Mouse (Mus musculus): Measurements from ENCODE around the gene Glis2. TPM values are rescaled to one million over a fixed set of nuclear protein-coding genes. Genes with fewer than 3 reads are reported as not detected.
"Not testable (repeated sequence)": the region's sequence is repeated elsewhere in the genome, so short reads cannot be mapped to it uniquely, and the experiment has no call there.

Glis2 gene
- total RNA-seq, 2 experiments from 2014 or later, result 4.0 to 7.3 TPM

GRCm38 (mm10) chr16:4581179-4581578, 13.3 kb upstream of the Glis2 start:
- not testable (repeated sequence) for DNase-seq (ENCODE audit: low spot score)

- DNase-seq (ENCODE audit: low spot score), result no peak
Observed at GRCm38 (mm10) chr16:4583807-4584206, 10.7 kb upstream of the Glis2 start.

- no peak for DNase-seq (ENCODE audit: low spot score)
Observed at GRCm38 (mm10) chr16:4584438-4584837, 10.1 kb upstream of the Glis2 start.

DNA sequence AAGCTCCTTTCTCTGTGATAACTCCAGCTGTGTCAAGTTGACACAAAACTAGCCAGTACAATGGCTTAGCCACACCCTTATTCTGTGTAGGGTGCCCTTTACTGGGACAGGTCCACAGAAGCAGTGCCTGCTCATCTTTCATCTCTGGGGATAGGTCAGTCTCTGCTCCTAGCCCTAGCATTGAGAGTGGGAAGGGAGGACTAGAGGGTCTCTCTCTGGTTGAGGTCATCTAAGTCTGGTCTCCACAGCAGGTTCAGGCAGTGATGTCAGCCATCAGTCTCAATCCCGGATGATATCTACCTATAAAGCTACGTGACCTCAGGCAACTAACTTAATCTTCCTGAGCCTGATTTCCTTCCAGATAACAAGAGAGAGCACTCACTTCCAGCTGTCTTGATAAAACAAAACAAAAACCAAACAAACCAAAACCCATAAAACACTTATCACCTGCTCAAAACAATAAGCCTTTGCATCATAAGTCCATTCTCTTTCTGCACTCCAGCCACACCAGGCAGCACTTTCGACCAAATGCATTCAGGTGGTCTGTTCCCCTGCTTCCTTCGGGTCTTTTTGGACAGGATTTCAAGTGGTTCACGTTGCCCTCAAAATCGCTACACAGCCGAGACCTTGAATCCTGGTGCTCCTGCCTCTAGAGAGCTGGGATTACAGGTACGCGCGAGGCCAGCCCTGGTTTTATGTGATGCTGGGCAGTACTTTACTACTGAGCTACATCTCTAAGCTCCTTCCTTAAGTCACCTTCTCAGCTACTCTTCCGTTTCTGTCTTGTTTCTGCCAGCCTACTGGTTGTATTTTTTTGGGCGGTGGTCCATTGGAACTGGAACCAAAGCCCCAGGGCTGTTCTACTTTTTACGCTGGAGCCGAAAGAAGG, 8.6 kb upstream of the Glis2 start:
- no peak for DNase-seq (ENCODE audit: low spot score)

DNA sequence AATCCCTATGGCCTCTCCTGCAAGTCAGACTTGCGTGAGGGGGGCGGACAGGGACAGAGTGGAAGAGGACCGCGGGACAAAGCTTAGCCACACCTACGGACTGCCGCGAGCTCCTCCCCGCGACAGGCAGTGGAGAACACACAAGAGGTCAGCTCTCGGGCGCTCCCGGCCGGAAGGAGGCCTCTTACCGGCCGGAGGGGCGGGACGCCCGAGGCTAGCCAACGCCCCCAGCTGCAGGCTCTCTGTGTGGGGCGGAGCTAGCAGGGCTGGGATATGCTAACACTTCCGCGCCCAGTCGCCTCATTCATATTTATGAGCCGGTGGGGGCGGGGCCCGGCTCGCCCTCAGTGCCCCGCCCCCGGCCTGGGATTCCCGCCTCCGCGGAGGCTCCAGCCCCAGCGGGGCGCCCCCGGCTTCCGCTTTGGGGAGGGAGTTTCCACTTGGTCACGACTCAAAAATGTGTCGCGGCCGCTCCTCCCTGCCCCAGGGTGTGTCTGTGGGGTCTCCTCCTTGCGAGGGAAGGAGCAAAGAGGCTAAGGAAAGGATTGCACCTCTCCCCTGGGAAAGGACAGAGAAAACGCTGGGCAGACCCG, 7.9 kb upstream of the Glis2 start:
- peak; percentile 97 for DNase-seq (ENCODE audit: low spot score)

DNA sequence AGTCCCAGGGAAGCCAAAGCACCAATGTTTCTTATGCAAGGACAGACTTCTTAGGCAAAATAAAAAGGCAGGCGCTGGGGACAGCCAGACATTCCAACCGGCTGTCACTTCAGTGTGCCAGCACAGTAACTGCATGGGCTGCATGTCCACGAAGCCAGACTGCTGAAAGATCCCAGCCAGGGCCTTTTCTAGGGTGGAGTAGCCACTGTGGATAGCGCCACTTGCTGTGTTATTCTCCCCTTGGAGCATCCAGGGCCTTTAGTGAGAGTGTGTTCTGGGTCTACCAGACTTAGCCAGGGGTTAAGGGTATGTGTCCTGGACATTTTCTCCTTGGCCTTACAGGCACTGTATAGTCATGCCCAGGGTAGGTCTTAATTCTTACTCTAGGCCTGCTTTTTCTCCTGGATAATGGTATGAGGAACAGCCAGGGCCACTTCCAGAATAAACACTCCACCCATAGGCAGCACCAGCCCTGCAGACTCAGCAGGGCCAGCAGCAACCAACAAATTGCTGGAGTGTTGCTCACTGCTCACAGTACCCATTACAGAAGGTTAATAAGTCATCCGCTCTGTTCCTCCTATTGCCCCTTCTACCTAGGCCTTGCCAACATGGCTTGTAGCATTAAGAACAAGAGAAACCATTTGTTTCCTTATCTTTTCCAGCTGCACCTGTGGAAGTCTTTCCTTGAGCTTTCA, 6.8 kb upstream of the Glis2 start:
- no peak for DNase-seq (ENCODE audit: low spot score)

DNA sequence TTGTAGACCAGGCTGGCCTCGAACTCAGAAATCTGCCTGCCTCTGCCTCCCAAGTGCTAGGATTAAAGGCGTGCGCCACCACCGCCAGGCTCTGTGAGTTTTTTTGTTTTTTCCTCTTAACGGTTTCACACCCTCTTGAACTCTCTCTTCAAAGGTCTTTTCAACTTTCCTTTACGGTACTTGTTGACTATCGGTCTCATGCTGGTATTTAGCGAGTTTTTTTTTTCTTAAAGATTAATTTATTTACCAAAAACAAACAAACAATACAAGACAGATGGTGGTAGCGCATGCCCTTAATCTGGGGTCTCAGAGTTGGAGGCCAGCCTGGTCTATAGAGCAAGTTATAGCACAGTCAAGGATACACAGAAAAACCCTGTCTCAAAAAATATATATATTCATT, 4.3 kb upstream of the Glis2 start:
- DNase-seq (ENCODE audit: low spot score), result no peak

DNA sequence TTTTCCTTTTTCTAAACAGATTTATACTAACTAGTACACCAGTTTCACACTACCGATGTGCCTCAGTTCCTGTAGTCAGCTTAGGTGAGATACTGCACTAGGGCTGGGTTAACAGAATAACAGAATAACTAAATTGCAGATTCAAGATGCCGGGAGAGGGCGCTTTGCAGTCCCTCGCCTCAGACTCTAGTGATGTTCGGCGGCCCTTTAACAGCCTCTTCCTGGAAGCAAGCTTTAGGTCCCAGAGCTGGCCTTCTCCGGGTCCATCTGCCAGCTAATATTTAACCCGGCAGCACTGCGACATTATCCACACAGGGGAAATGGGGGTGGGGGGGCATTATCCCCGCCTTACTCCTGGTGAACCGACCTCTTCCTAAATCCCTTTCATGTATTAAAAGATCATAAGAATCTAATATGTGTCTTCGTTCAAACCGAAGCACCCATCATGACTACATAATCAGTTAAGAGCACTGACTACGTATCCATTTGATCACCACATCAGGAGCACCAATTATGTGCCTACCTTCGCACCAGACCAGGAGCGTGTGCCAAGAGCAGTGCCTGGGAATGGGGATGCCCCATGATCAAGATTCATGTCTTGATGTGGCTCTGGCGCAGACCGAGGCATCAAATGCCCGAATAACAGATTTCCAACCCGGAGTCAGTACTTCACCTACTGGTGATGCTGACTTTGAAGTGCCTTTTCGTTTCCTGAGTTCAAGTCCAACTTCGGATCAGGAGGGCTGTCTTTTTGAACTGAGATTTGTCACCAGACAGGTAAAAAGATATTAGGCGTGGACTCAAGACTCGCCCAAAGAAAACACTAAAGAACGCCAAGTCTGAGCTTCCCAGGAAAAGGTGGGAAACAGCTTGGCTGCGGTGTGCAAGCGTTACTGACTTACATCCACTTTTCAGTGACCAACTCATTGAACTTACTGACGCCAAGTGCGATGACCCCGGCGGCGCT, 1.3 kb upstream of the Glis2 start:
- peak; percentile 54 for DNase-seq (ENCODE audit: low spot score)

- no peak for DNase-seq (ENCODE audit: low spot score)
Observed at GRCm38 (mm10) chr16:4594814-4595526, 457 bp downstream of the Glis2 start.

DNA sequence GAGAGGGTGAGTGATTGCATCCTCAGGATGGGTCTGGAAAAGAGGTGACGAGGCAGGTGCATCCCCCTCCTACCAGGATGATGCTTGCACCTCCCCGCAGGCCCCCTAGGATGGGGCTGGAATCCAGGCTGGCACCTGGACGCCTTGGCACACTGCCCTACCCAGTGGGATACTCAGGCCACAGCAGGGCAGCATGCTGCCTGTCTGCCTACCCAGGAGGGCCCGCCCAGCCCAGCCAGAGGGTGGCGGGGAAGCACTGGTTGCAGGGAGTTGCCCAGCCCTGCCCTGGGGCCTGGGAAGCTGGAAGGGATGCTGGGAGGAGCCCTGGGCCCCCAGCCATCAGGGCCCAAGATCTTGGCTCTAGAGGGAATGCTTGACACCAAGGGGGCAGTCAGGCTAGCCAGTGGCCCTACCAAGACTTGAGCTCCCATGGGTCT, 1.0 kb downstream of the Glis2 start:
- DNase-seq (ENCODE audit: low spot score), result no peak

- no peak for DNase-seq (ENCODE audit: low spot score)
Observed at GRCm38 (mm10) chr16:4596141-4596728, 1.7 kb downstream of the Glis2 start.

DNA sequence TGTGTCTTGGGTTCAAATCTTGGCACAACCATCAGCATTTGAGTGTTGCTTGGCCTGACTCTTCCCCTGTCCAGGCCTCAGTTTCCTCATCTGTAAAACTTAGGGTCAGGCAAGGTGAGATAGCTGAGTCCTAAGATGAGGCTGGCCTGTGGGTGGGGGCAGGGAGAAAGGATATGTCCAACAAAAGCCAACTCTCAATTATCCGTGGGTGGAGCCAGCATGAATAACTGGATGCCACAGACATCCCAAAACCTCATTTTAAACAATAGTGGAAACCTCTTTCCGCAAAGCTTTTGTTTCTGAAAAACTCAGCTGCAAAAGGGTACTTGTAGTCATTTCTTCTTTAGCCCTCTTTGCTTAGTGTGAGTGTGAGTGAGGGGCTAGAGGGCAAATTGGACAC, 2.3 kb downstream of the Glis2 start:
- DNase-seq (ENCODE audit: low spot score), result no peak

DNA sequence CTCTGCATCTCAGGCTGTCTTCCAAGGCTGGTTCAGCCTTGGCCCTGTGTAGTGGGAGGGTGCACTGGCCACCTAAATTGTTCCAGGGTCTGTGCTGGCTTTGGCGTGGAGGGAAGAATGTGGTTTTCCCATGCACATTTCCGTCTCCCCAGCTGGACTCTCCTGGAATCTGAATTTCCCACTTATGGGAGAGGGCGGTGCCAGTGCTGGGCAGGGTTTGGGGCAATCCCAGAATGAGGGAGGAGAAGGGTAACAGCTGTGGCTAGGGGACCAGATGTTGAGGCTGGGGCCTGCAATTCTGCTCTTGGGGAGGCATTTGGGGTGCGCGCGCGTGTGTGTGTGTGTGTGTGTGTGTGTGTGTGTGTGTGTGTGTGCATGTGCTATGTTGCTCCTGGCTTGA, 2.8 kb downstream of the Glis2 start:
- no peak for DNase-seq (ENCODE audit: low spot score)

DNA sequence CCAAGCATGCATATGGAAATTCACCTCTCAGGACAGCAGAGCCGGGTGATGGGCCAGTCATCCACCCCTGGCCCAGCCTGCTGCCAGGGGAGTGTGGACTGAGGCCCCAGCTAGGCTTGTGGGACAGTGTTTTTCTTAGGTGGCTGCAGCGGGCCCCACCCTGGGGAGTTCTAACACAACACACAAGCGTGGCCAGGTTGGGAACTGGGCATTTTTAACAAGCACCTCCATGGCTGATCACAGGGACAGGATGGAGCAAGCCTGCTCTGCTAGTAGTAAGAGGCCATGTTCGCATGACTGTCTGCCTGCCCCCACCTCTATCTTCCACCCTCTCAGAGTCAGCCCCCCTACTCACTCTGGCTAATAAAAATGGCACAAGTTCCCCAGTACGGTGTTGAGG, 3.5 kb downstream of the Glis2 start:
- no peak for DNase-seq (ENCODE audit: low spot score)

DNA sequence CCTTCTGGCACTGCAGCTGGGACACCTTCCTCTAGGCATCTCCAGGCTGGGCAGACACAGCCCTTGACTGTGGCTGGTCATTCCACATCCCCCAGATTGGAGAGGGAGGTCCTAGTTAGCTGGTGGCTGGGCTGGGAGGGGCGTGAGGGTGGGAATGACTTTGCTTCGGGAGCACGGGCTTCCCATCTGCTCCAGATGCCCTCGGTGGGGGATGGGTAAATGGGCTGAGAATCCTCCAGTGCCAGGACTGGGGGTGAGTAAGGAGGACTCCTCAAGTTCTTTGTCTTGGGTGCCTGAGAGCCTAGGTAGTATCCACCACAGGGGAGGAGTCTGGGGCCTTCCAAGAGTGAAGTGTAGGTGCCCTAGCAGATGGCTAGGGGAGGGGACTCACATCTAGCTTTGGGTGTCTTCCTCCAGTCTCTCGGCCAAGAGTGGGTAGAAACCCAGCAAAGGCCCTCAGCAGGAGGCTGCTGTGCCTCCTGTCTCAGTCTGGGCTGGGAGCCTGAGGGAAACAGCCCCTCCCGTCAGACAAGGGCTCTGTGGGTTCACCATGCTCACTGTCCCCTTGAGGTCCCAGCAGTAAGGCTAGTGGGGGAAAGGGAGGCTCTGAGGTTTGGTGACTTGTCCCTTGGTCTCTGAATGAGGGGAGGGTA, 4.5 kb downstream of the Glis2 start:
- DNase-seq (ENCODE audit: low spot score), result no peak

GRCm38 (mm10) chr16:4599616-4600015, 5.1 kb downstream of the Glis2 start:
- DNase-seq (ENCODE audit: low spot score), result no peak

- no peak for DNase-seq (ENCODE audit: low spot score)
Observed at GRCm38 (mm10) chr16:4600701-4601310, 6.3 kb downstream of the Glis2 start.

GRCm38 (mm10) chr16:4602189-4602588, 7.7 kb downstream of the Glis2 start:
- DNase-seq (ENCODE audit: low spot score), result no peak

DNA sequence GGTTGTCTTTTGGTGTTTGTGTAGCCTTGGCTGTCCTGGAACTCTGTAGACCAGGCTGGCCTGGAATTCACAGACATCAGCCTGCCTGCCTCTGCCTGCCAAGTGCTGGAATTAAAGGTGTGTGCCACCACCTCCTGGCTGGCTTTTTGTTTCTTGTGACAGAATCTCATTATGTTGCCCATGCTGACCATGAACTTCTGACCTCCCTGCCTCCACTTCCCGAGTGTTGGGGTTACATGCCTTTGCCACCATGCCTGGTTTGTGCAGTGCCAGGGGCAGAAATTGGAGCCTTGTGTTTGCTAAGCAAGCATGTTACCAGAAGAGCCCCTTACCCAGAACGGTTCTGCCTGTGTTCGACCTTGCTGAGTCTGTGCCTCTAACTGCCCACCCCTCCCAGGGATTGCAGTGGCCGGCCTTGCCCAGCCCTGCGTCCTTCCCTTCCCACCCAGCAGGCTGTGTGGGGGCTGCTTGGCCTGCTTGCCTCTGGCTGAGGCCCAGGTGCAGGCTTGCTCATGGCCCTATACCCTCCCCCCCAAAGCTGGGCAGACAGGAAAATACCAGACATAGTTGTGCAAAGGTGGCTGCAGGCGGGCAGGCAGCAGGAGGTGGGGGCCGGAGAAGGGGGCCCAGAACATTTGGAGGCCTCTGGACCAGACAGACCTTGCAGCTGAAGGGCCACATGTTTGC, 8.4 kb downstream of the Glis2 start:
- no peak for DNase-seq (ENCODE audit: low spot score)
